Comparison of ENCODE assay signal across 8 mouse cellular contexts in the genomic region with DNA sequence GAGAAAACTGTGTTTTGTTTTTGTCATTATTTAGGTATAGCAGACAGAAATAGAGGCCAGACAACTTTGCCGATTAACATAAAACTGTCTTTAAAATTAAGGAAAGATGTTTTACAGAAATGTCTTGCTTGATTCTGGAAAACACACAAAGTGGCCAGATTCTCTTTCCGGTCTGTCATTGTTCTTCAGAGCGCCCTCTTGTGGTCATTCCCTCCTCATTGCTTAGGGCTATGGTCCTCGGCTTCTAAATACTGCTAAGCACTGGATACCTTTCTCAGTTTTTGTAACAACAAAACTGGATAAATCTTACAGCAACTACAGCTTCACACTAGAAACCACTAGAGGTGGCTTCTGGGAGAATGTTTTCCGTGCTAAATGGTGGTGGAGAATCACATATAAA.
A peak's percentile ranks its signal among the peaks of the same experiment; 100 is the strongest.
DNase-seq lines count a peak whose midpoint lies in the region; ATAC-seq and TF ChIP-seq lines count a peak whose summit lies in the region.

No protein-coding gene starts in this region.

- H3K9ac ChIP-seq in ES-E14 (ENCODE audit: insufficient read depth, low read depth, low read length, poor library complexity, severe bottlenecking): no peak overlapping the region
- H3K9ac ChIP-seq in neural tube, embryonic 15.5 days (replicated peaks): no peak overlapping the region

- H3K4me2 ChIP-seq in neural tube, embryonic 15.5 days: no peak overlapping the region

- H3K27me3 ChIP-seq in heart, embryonic 10.5 days (ENCODE audit: insufficient read depth, poor library complexity, severe bottlenecking): no peaks in the 10 kb centered on the region
- no peaks in the 10 kb centered on the region for H3K27me3 ChIP-seq in neural tube, embryonic 15.5 days (replicated peaks)

- no peaks in the 10 kb centered on the region for H3K4me1 ChIP-seq in heart, embryonic 10.5 days
- H3K4me1 ChIP-seq in ES-E14 (ENCODE audit: control insufficient read depth in 2 of 2, insufficient read depth in 2 of 2, low read length in 2 of 2, poor library complexity in 1 of 2): no peaks in the 10 kb centered on the region
- no peaks in the 10 kb centered on the region for H3K4me1 ChIP-seq in neural tube, embryonic 15.5 days

- ATAC-seq in neural tube, embryonic 15.5 days (ENCODE audit: low FRiP score): no peak

- intact Hi-C loops in heart, postnatal 10 days (cut with DNase I): loop anchor here (2.0 to 5.0 kb wide), 2 partner anchors 394 to 1114 kb away; no protein-coding TSS in a partner anchor
- intact Hi-C loops in left cerebral cortex, postnatal 25 days (cut with DNase I): no loop called here

- in situ Hi-C loops in ES-E14 (cut with MboI; ENCODE audit: low sequenced_read_pairs in 2 of 2, unreplicated experiment in 2 of 2): no loop called here

- WGBS in heart, embryonic 10.5 days: 42% methylated on average over 5 of the region's 5 CpGs
- 38% methylated on average over 5 of the region's 5 CpGs for WGBS in neural tube, embryonic 15.5 days

- H3K27ac ChIP-seq in heart, embryonic 10.5 days: no peak overlapping the region
- H3K27ac ChIP-seq in ES-E14 (ENCODE audit: insufficient read depth, low read depth, low read length, poor library complexity, severe bottlenecking): no peak overlapping the region
- 0 out of 2 replicates have a peak overlapping the region, but pooled peaks have one; percentile 25 for H3K27ac ChIP-seq in neural tube, embryonic 15.5 days (replicated peaks)

- no peaks in the 10 kb centered on the region for H3K9me3 ChIP-seq in heart, embryonic 10.5 days
- H3K9me3 ChIP-seq in ES-E14 (ENCODE audit: control insufficient read depth, insufficient read depth, low read depth, low read length): no peaks in the 10 kb centered on the region
- no peaks in the 10 kb centered on the region for H3K9me3 ChIP-seq in neural tube, embryonic 15.5 days (replicated peaks)

- no peak overlapping the region for H3K4me3 ChIP-seq in heart, embryonic 10.5 days
- H3K4me3 ChIP-seq in ES-E14 (ENCODE audit: insufficient read depth in 1 of 2, low read depth in 1 of 2, low read length in 2 of 2, poor library complexity in 1 of 2, severe bottlenecking in 1 of 2): no peak overlapping the region
- H3K4me3 ChIP-seq in neural tube, embryonic 15.5 days (replicated peaks): no peak overlapping the region

- H3K36me3 ChIP-seq in heart, embryonic 10.5 days: no peaks in the 10 kb centered on the region
- H3K36me3 ChIP-seq in ES-E14 (ENCODE audit: control insufficient read depth, insufficient read depth, low read length, poor library complexity, severe bottlenecking): no peaks in the 10 kb centered on the region
- no peaks in the 10 kb centered on the region for H3K36me3 ChIP-seq in neural tube, embryonic 15.5 days

- DNase-seq in heart, postnatal 10 days: peak; percentile 35 to 70
- DNase-seq in heart, embryonic 10.5 days (ENCODE audit: low spot score): no peak
- peak; percentile 61 for DNase-seq in ES-E14 (ENCODE audit: low read depth, low spot score)
- DNase-seq in c-Kit-positive CD71-positive TER-119-negative erythroid progenitor cells, embryonic 14.5 days (ENCODE audit: low read depth): peak; percentile 3
- DNase-seq in gastrocnemius, postnatal 10 days: peak; percentile 47
- DNase-seq in left cerebral cortex, postnatal 25 days (ENCODE audit: low spot score in 2 of 2): peak; percentile 54 to 71
- no peak for DNase-seq in spleen, adult 18-20 months

TF ChIP-seq in ES-E14, 5 proteins besides CTCF, POLR2A, EP300 and RAD21:
- TF ChIP-seq MAFK (IDR thresholded peaks at IDR 0.05; ENCODE audit: insufficient read depth, low read depth, low read length) (no peak), ZNF384 (IDR thresholded peaks at IDR 0.05; ENCODE audit: low read depth, low read length) (no peak), HCFC1 (IDR thresholded peaks at IDR 0.05; ENCODE audit: borderline replicate concordance, insufficient read depth, low read length) (no peak), CHD2 (IDR thresholded peaks at IDR 0.05; ENCODE audit: low read depth, low read length) (no peak), ZC3H11A (IDR thresholded peaks at IDR 0.05; ENCODE audit: borderline replicate concordance, low read depth, low read length) (peak; percentile 51; the same call in 1 of the 2 replicates)

Comparison
In these comparisons a context has a peak if more than half of its experiments do, and no peak if none do; other contexts are left out.
1. DNase-seq: peak in heart, postnatal 10 days (2 of 2), ES-E14 (single experiment), c-Kit-positive CD71-positive TER-119-negative erythroid progenitor cells, embryonic 14.5 days (single experiment), gastrocnemius, postnatal 10 days (single experiment) and left cerebral cortex, postnatal 25 days (2 of 2); none in heart, embryonic 10.5 days (single experiment) and spleen, adult 18-20 months (0 of 2).